Mouse (Mus musculus) heart, embryonic 14.5 days (tissue): ENCODE measurements around the gene 6330409D20Rik. TPM values are rescaled to one million over a fixed set of nuclear protein-coding genes. Genes with fewer than 3 reads are reported as not detected.

ENCODE experiments used
- ATAC-seq: fragments of 200-750 bp; cut with Nextera tagmentation; 2 replicates; pipeline ENCODE4 v1.8.0; 2017; ENCODE audit warnings: low read depth, moderate TSS enrichment; ENCODE audit not compliant: insufficient number of reproducible peaks, insufficient read depth, low FRiP score
- H3K27ac ChIP-seq, 2 experiments: fragments of 200-500 bp in 1 of 2; fragments of 300-500 bp in 1 of 2; sonication (generic) in 1 of 2; replicated peaks in 1 of 2; 2 replicates each; pipeline ENCODE4 v1.5.1; 2012 to 2014; ENCODE audit warnings: low read depth in 2 of 2, low read length in 2 of 2, control low read depth in 1 of 2, mild to moderate bottlenecking in 1 of 2, mixed read lengths in 1 of 2; ENCODE audit not compliant: control insufficient read depth in 1 of 2, insufficient read depth in 1 of 2
- H3K27me3 ChIP-seq: fragments of 300-500 bp; sonication (generic); 2 replicates; pipeline ENCODE4 v1.6.1; 2014; ENCODE audit warnings: mild to moderate bottlenecking, low read length, control low read depth; ENCODE audit not compliant: control insufficient read depth, insufficient read depth
- H3K36me3 ChIP-seq: fragments of 300-500 bp; sonication (generic); 2 replicates; pipeline ENCODE4 v1.6.1; 2014; ENCODE audit warnings: mild to moderate bottlenecking, control low read depth, low read length, mixed read lengths; ENCODE audit not compliant: control insufficient read depth, insufficient read depth
- H3K4me1 ChIP-seq, 2 experiments: fragments of 200-500 bp in 1 of 2; fragments of 300-500 bp in 1 of 2; sonication (generic) in 1 of 2; 2 replicates each; pipeline ENCODE4 v1.6.1; 2012 to 2014; ENCODE audit warnings: low read length in 2 of 2, control low read depth in 1 of 2, mixed read lengths in 1 of 2; ENCODE audit not compliant: control insufficient read depth in 2 of 2, insufficient read depth in 2 of 2
- H3K4me2 ChIP-seq: fragments of 300-500 bp; sonication (generic); 2 replicates; pipeline ENCODE4 v1.6.1; 2014; ENCODE audit warnings: mild to moderate bottlenecking, low read length
- H3K4me3 ChIP-seq, 2 experiments: fragments of 200-500 bp in 1 of 2; fragments of 300-500 bp in 1 of 2; sonication (generic) in 1 of 2; 2 replicates each; pipeline ENCODE4 v1.5.1; 2012 to 2014; ENCODE audit warnings: low read length in 2 of 2, mild to moderate bottlenecking in 2 of 2, control low read depth in 1 of 2, low read depth in 1 of 2, moderate library complexity in 1 of 2; ENCODE audit not compliant: control insufficient read depth in 1 of 2, insufficient read depth in 1 of 2
- H3K9ac ChIP-seq: fragments of 300-500 bp; sonication (generic); 2 replicates; pipeline ENCODE4 v1.6.1; 2014; ENCODE audit warnings: mild to moderate bottlenecking, low read length
- H3K9me3 ChIP-seq: fragments of 300-500 bp; sonication (generic); 2 replicates; pipeline ENCODE4 v1.6.1; 2016; ENCODE audit warnings: low read length, control low read depth; ENCODE audit not compliant: control insufficient read depth
- WGBS: fragments of 180-500 bp; shearing (Covaris S2); extraction: QIAGEN DNeasy Blood & Tissue Kit; methylation state at CpG from one replicate; pipeline ENCODE4 v1.1.7; 2014; 5-methylcytosine and 5-hydroxymethylcytosine counted together
- polyA plus RNA-seq: library from polyadenylated mRNA; unstranded; fragments of >200 nt; fragmentation: Nextera tagmentation; extraction: Ambion mirVana; gene quantifications from 2 replicates; pipeline ENCODE4 v1.2.1, GENCODE M21; 2014

Gene 6330409D20Rik
- polyA plus RNA-seq: 0.68 TPM in 1 of 2 replicates, not detected in the other

GRCm38 (mm10) chr2:32740916-32741272 is at the start of gene 6330409D20Rik:
6330409D20Rik (minus strand) TSS chr2:32741016.
- 17% methylated on average over 11 of the region's 11 CpGs for WGBS
- Histone ChIP-seq H3K4me1 (peaks cover 6 to 10% of the 10 kb centered on the region in 2 experiments), H3K27ac (no peak within 1 kb of the TSS), H3K9ac (peak within 1 kb of the TSS; percentile 69), H3K27me3 (peaks cover 38% of the 10 kb centered on the region), H3K4me3 (peak within 1 kb of the TSS; percentile 43 to 47), H3K36me3 (peaks cover 24% of the 10 kb centered on the region), H3K4me2 (peak within 1 kb of the TSS; percentile 76), H3K9me3 (no peaks in the 10 kb centered on the region)
- no peak for ATAC-seq

DNA sequence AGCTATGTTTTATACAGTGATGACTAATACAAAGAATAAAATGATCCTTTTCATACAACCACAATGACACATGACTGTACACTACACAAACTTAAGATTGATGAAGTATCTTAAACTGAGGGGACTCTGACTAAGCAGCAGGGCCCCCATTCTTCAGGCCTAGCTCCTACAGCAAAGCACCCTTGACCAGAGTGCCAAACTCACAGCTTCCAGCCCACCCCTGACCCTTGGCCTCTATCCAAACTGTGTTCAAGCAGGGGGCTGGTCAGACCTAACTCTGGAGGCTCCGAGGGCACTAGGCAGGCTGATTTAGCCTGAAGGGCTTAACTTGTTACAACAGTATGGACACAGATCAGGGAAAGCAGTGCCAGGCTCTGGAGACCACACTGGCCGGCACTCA is 47.8 kb upstream of the 6330409D20Rik start:
- ATAC-seq: no peak
- WGBS: 30% methylated on average over 2 of the region's 2 CpGs
- Histone ChIP-seq H3K27me3 (no peaks in the 10 kb centered on the region), H3K9ac (no peak overlapping the region), H3K4me1 (peaks cover 6 to 11% of the 10 kb centered on the region in 2 experiments; a peak in 3 of 4 replicates), H3K4me2 (no peak overlapping the region), H3K36me3 (peaks cover 9% of the 10 kb centered on the region), H3K27ac (no peak overlapping the region), H3K9me3 (no peaks in the 10 kb centered on the region), H3K4me3 (no peak overlapping the region)

DNA sequence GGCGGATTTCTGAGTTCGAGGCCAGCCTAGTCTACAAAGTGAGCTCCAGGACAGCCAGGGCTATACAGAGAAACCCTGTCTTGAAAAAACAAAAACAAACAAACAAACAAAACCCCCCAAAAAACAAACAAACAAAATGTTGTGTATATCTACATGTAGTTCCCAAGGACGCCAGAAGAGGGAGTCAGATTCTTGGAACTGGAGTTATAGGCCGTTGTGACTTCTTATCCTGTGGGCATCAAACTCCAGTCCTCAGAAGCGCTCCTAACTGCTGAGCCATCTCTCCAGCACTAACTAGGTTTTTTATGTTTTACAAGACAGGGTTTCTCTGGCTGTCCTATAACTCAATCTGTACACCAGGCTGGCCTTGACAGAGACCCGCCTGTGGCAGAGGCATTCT is 46.4 kb upstream of the 6330409D20Rik start:
- no peak overlapping the region for H3K4me2 ChIP-seq
- no peak for ATAC-seq
- no peaks in the 10 kb centered on the region for H3K9me3 ChIP-seq
- H3K9ac ChIP-seq: no peak overlapping the region
- H3K27me3 ChIP-seq: no peaks in the 10 kb centered on the region
- no peak overlapping the region for H3K27ac ChIP-seq
- no peak overlapping the region for H3K4me3 ChIP-seq
- H3K36me3 ChIP-seq: peaks cover 9% of the 10 kb centered on the region
- WGBS: 60% methylated on average over 6 of the region's 6 CpGs
- peaks cover 6 to 11% of the 10 kb centered on the region in 2 experiments; a peak in 3 of 4 replicates for H3K4me1 ChIP-seq

DNA sequence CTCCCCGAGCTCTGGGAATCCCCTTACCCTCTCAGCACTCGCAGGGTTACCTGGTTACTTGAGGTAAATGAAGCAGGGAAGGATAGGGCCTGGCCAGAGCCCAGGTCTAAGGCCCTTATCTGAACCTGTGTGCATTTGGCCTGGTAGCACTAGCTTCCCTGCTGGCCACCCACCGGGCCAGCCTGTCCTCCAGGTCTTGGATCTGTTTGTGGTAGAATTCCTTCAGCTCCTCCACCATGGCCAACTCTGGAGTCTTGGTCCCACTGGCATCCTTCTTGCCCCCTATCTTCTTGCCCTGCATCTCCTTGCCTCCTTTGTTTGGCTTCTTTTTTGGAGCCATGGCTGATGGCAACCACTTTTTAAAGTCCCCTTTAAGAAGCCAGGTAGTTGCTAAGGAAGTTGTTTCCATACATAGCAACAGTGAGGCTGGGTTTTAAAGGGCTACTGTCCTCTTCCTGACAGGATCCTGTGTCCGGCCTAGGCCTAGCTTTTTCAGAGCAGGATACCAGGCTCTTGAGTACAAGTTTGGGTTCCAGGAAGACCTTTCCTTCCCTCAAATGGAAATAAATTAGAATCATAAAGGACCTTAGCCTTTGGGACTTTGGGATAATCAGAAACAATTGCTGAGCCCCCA is 43.3 kb upstream of the 6330409D20Rik start, which contains the start of gene Cfap157:
TSS of gene Cfap157 (minus strand) at position 381 of the 634 bp plus-strand sequence.
- 41% methylated on average over 4 of the region's 4 CpGs for WGBS
- H3K27ac ChIP-seq: peak within 1 kb of the TSS in 1 of 2 experiments; percentile 12; a peak in 1 of 4 replicates

GRCm38 (mm10) chr2:32781710-32782109 is 40.9 kb upstream of the 6330409D20Rik start:
- H3K4me3 ChIP-seq: no peak overlapping the region
- WGBS: 72% methylated on average over 6 of the region's 6 CpGs
- no peak for ATAC-seq
- H3K36me3 ChIP-seq: no peaks in the 10 kb centered on the region
- no peaks in the 10 kb centered on the region for H3K27me3 ChIP-seq
- no peak overlapping the region for H3K27ac ChIP-seq
- peaks cover 3 to 4% of the 10 kb centered on the region in 2 experiments; a peak in 3 of 4 replicates for H3K4me1 ChIP-seq
- H3K4me2 ChIP-seq: no peak overlapping the region
- no peak overlapping the region for H3K9ac ChIP-seq
- H3K9me3 ChIP-seq: no peaks in the 10 kb centered on the region

More for the DNA sequence above, 43.3 kb upstream of the 6330409D20Rik start, which contains the start of gene Cfap157:
- no peak for ATAC-seq
- H3K4me1 ChIP-seq: peaks cover 3 to 4% of the 10 kb centered on the region in 2 experiments; a peak in 3 of 4 replicates
- no peaks in the 10 kb centered on the region for H3K9me3 ChIP-seq
- peak within 1 kb of the TSS; percentile 30; the same call in 1 of the 2 replicates for H3K9ac ChIP-seq
- H3K4me2 ChIP-seq: peak within 1 kb of the TSS; percentile 40; the same call in 1 of the 2 replicates
- H3K27me3 ChIP-seq: no peaks in the 10 kb centered on the region
- no peak within 1 kb of the TSS for H3K4me3 ChIP-seq
- peaks cover 2% of the 10 kb centered on the region for H3K36me3 ChIP-seq

GRCm38 (mm10) chr2:32779714-32780113 is 38.9 kb upstream of the 6330409D20Rik start:
- ATAC-seq: no peak
- Histone ChIP-seq H3K4me1 (peaks cover 10 to 13% of the 10 kb centered on the region in 2 experiments), H3K27ac (no peak overlapping the region), H3K4me2 (no peak overlapping the region), H3K27me3 (no peaks in the 10 kb centered on the region), H3K9ac (no peak overlapping the region), H3K36me3 (no peaks in the 10 kb centered on the region), H3K9me3 (no peaks in the 10 kb centered on the region), H3K4me3 (no peak overlapping the region)
- 86% methylated on average over 6 of the region's 6 CpGs for WGBS

GRCm38 (mm10) chr2:32779131-32779530 is 38.3 kb upstream of the 6330409D20Rik start:
- ATAC-seq: no peak
- 13% methylated on average over 8 of the region's 8 CpGs for WGBS
- no peak overlapping the region for H3K27ac ChIP-seq
- no peak overlapping the region for H3K4me3 ChIP-seq
- no peaks in the 10 kb centered on the region for H3K9me3 ChIP-seq
- H3K27me3 ChIP-seq: no peaks in the 10 kb centered on the region
- H3K4me1 ChIP-seq: peaks cover 9 to 12% of the 10 kb centered on the region in 2 experiments
- H3K4me2 ChIP-seq: no peak overlapping the region
- H3K9ac ChIP-seq: no peak overlapping the region
- no peaks in the 10 kb centered on the region for H3K36me3 ChIP-seq
